Mouse (Mus musculus) midbrain, embryonic 10.5 days (tissue): ENCODE data around the gene Sergef. TPM values are rescaled to one million over a fixed set of nuclear protein-coding genes. Genes with fewer than 3 reads are reported as not detected.
"Not testable (repeated sequence)": the region's sequence is repeated elsewhere in the genome, so short reads cannot be mapped to it uniquely, and the experiment has no call there.

Experiments used
- DNase-seq: peaks from one replicate; pipeline ENCODE4 v3.0.0-alpha.2; 2017; ENCODE audit warnings: low spot score
- H3K27ac ChIP-seq: fragments of 300-500 bp; sonication (generic); replicated peaks from 2 replicates; pipeline ENCODE4 v1.5.1; 2016; ENCODE audit warnings: mild to moderate bottlenecking
- H3K27me3 ChIP-seq: fragments of 300-500 bp; sonication (generic); 2 replicates; pipeline ENCODE4 v1.6.1; 2016; ENCODE audit warnings: low read depth, mild to moderate bottlenecking; ENCODE audit not compliant: poor library complexity, severe bottlenecking
- H3K36me3 ChIP-seq: fragments of 300-500 bp; sonication (generic); 2 replicates; pipeline ENCODE4 v1.6.1; 2016; ENCODE audit warnings: mild to moderate bottlenecking, moderate library complexity
- H3K4me1 ChIP-seq: fragments of 300-500 bp; sonication (generic); 2 replicates; pipeline ENCODE4 v1.6.1; 2016
- H3K4me3 ChIP-seq: fragments of 300-500 bp; sonication (generic); 2 replicates; pipeline ENCODE4 v1.5.1; 2016; ENCODE audit warnings: mild to moderate bottlenecking, moderate library complexity
- H3K9me3 ChIP-seq: fragments of 300-500 bp; sonication (generic); replicated peaks from 2 replicates; pipeline ENCODE4 v1.6.1; 2016; ENCODE audit warnings: mild to moderate bottlenecking
- WGBS: fragments of 180-500 bp; shearing (Covaris S2); methylation state at CpG from one replicate; pipeline ENCODE4 v1.1.7; 2016; 5-methylcytosine and 5-hydroxymethylcytosine counted together
- polyA plus RNA-seq: library from polyadenylated mRNA; unstranded; fragments of >200 nt; fragmentation: Nextera tagmentation; extraction: Ambion mirVana; gene quantifications from 2 replicates; pipeline ENCODE4 v1.2.1, GENCODE M21; 2016

Gene Sergef
- polyA plus RNA-seq, 1 experiment from 2014 or later = 17.6 TPM

DNA sequence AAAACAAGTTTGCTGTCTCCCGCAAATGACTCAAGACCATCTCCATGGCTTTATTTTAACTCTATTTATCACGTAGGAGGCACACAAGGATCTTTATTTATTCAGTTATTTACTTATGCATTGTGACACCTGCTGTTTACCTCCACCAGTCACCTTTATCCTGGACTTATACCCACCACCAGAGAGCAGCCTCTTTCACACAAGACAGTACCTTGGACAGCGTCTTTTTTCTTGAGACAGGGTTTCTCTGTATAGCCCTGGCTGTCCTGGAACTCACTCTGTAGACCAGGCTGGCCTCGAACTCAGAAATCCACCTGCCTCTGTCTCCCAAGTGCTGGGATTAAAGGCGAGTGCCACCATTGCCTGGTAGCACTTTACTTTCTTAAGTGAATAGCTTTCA, 10.6 kb upstream of the Sergef start:
- WGBS = 49% methylated on average over 5 of the region's 5 CpGs
- H3K36me3 ChIP-seq = not testable (repeated sequence)

GRCm38 (mm10) chr7:46648431-46649140, 9.0 kb upstream of the Sergef start:
- DNase-seq = no peak
- no peaks in the 10 kb centered on the region for H3K4me1 ChIP-seq
- no peak overlapping the region for H3K4me3 ChIP-seq
- H3K27me3 ChIP-seq = no peaks in the 10 kb centered on the region
- H3K9me3 ChIP-seq = no peaks in the 10 kb centered on the region
- H3K27ac ChIP-seq = no peak overlapping the region
- 77% methylated on average over 4 of the region's 4 CpGs for WGBS
- no peaks in the 10 kb centered on the region for H3K36me3 ChIP-seq

More for the DNA sequence above, 10.6 kb upstream of the Sergef start:
- not testable (repeated sequence) for DNase-seq, H3K27me3 ChIP-seq, H3K4me3 ChIP-seq, H3K4me1 ChIP-seq, H3K27ac ChIP-seq, H3K9me3 ChIP-seq

GRCm38 (mm10) chr7:46643172-46643571, 3.6 kb upstream of the Sergef start:
- WGBS = 78% methylated on average over 1 of the region's 1 CpGs
- no peak overlapping the region for H3K27ac ChIP-seq
- no peak overlapping the region for H3K4me3 ChIP-seq
- DNase-seq = no peak
- no peaks in the 10 kb centered on the region for H3K36me3 ChIP-seq
- no peaks in the 10 kb centered on the region for H3K9me3 ChIP-seq
- peaks cover 21% of the 10 kb centered on the region for H3K27me3 ChIP-seq
- H3K4me1 ChIP-seq = peaks cover 22% of the 10 kb centered on the region

DNA sequence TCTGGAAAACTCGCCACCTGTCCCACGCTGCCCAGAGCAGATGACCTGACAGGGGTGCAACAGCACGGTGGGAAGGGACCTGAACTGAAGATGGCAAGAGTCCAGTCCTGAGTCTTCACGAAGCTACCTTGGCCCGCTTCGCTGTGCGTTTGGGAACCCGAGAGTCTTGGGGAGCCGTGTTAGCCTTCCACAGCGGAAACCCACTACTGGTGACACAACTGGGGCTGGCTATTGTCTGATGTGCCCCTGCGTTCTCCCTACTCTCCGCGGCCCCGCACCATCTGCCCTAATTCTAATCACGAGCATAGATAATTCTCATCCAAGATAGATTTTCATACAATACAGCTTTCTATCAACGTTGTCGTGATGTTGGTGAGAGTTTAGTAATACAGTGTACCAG, 455 bp upstream of the Sergef start:
- Histone ChIP-seq H3K4me3 (peak overlapping the region; percentile 82), H3K36me3 (no peaks in the 10 kb centered on the region), H3K27ac (peak overlapping the region; percentile 89), H3K9me3 (no peaks in the 10 kb centered on the region), H3K4me1 (peaks cover 25% of the 10 kb centered on the region), H3K27me3 (peaks cover 22% of the 10 kb centered on the region)
- 21% methylated on average over 17 of the region's 17 CpGs for WGBS
- no peak for DNase-seq

DNA sequence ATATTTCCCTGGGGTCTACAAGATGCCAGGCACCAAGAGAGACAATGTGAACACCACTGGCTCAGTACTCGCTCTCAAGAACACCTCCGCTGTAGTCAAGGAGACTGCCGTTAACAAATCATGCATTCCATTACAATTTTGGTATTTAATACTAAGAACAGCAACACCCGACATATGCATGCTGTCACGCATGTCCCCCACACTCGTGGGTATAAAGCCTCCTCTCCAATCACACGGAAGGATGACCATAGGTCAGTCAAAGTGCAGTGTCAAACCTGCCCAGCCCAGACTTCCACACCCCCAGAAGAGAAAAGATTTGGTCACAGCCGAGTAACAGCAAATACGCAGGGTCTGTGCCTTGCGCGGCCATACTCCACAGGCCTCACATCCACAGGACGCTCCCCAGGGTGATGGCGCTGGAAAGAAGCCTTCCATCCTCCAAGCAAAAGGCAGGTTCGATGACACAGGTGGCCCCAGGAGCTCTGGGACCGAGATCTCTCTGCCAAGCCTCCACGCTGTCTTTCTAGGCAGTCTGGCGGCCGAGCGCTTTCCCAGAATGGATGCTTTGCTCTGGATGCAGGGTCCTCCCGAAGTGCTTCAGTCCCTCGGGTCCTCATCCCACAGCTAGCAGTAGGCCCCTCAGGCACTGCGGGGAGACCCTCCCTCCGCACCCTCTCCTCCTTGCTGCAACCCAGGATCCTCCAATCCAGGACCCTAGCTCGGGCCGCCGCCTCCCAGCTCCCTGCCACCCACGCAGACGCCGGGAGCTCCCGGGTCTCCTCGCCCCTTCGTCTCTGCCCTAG, 517 bp downstream of the Sergef start:
- Histone ChIP-seq H3K4me1 (peaks cover 25% of the 10 kb centered on the region), H3K27me3 (peaks cover 22% of the 10 kb centered on the region), H3K9me3 (no peaks in the 10 kb centered on the region), H3K27ac (peak overlapping the region; percentile 89), H3K36me3 (0 out of 2 replicates have a peak, but pooled peaks cover 5% of the 10 kb centered on the region), H3K4me3 (peak overlapping the region; percentile 82)
- 12% methylated on average over 32 of the region's 32 CpGs for WGBS
- DNase-seq = no peak

GRCm38 (mm10) chr7:46628375-46628975, 11.1 kb downstream of the Sergef start:
- Histone ChIP-seq H3K27ac (no peak overlapping the region), H3K4me1 (peaks cover 2% of the 10 kb centered on the region; the same call in 1 of the 2 replicates), H3K9me3 (no peaks in the 10 kb centered on the region), H3K36me3 (peaks cover 39% of the 10 kb centered on the region), H3K4me3 (no peak overlapping the region), H3K27me3 (no peaks in the 10 kb centered on the region)
- 67% methylated on average over 8 of the region's 8 CpGs for WGBS
- no peak for DNase-seq

GRCm38 (mm10) chr7:46623979-46624378, 15.6 kb downstream of the Sergef start:
- Histone ChIP-seq H3K4me3 (no peak overlapping the region), H3K9me3 (no peaks in the 10 kb centered on the region), H3K27ac (peak overlapping the region; percentile 52; the same call in 1 of the 2 replicates), H3K27me3 (no peaks in the 10 kb centered on the region), H3K36me3 (peaks cover 35% of the 10 kb centered on the region), H3K4me1 (peaks cover under 1% of the 10 kb centered on the region; the same call in 1 of the 2 replicates)
- 52% methylated on average over 2 of the region's 3 CpGs for WGBS
- DNase-seq = no peak

GRCm38 (mm10) chr7:46618416-46619110, 21.0 kb downstream of the Sergef start:
- 93% methylated on average over 23 of the region's 23 CpGs for WGBS
- H3K9me3 ChIP-seq = no peaks in the 10 kb centered on the region
- DNase-seq = no peak
- no peak overlapping the region for H3K4me3 ChIP-seq
- no peak overlapping the region for H3K27ac ChIP-seq
- H3K27me3 ChIP-seq = no peaks in the 10 kb centered on the region
- H3K36me3 ChIP-seq = peaks cover 45% of the 10 kb centered on the region
- H3K4me1 ChIP-seq = no peaks in the 10 kb centered on the region

- H3K4me1 ChIP-seq = no peaks in the 10 kb centered on the region
- no peak overlapping the region for H3K27ac ChIP-seq
- H3K9me3 ChIP-seq = no peaks in the 10 kb centered on the region
- H3K27me3 ChIP-seq = no peaks in the 10 kb centered on the region
- peaks cover 58% of the 10 kb centered on the region for H3K36me3 ChIP-seq
- 93% methylated on average over 7 of the region's 7 CpGs for WGBS
- no peak for DNase-seq
- no peak overlapping the region for H3K4me3 ChIP-seq
These were observed 23.1 kb downstream of the Sergef start for GRCm38 (mm10) chr7:46616429-46617005.

DNA sequence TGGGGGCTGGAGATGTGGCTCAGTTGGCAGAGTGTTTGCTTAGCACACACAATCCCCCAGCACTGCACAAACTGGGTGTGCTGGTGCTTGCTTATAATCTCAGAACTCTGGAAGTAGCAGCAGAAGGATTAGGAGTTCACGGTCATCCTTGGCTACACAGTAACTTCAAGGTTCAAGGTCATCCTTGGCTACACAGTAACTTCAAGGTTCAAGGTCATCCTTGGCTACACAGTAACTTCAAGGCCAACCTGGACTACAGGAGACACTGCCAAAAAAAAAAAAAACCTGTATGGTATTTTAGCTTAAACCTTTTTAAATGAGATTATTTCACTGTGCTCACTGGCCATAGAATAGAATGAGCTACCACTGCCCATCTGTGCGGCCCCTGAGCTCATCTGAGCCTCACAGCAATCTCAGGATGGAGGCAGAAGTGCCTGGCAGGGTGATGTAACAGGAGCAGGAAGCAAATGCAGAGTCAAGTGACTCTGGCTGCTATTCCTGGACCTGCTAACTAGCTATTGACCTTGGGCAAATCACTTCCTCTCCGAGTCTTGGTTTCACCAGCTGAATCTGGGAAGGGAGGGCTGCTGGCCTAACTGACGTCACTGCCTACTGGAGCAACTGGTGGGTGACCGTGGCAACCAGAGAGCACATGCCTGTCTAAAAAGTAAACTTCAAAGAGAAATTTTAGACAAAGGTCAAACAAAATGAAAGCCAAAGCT, 24.2 kb downstream of the Sergef start:
- H3K4me3 ChIP-seq = no peak overlapping the region
- no peaks in the 10 kb centered on the region for H3K9me3 ChIP-seq
- WGBS = 82% methylated on average over 5 of the region's 5 CpGs
- no peak overlapping the region for H3K27ac ChIP-seq
- no peak for DNase-seq
- peaks cover 47% of the 10 kb centered on the region for H3K36me3 ChIP-seq
- no peaks in the 10 kb centered on the region for H3K4me1 ChIP-seq
- no peaks in the 10 kb centered on the region for H3K27me3 ChIP-seq

DNA sequence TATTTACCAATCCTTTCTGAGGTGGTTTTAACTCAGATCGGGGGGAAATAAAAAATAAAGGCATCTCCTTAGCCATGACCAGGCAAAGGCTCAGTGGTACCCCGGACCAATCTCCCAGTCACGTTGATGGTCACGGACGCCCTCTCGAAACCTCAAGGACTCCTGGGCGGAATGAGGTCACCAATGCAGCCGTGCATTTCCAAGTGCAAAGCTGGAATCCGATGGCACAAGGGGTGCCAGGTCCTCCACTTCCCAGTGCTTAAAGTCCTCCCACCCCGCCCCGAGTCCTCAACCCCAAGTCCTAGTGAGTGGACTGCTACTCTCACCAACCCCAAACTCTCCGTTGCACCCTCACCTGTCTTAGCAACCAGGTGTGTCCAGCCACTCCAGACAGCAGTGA, 25.3 kb downstream of the Sergef start:
- WGBS = 95% methylated on average over 12 of the region's 12 CpGs
- no peak for DNase-seq
- Histone ChIP-seq H3K4me1 (no peaks in the 10 kb centered on the region), H3K27ac (no peak overlapping the region), H3K4me3 (no peak overlapping the region), H3K36me3 (peaks cover 36% of the 10 kb centered on the region), H3K9me3 (no peaks in the 10 kb centered on the region), H3K27me3 (no peaks in the 10 kb centered on the region)

DNA sequence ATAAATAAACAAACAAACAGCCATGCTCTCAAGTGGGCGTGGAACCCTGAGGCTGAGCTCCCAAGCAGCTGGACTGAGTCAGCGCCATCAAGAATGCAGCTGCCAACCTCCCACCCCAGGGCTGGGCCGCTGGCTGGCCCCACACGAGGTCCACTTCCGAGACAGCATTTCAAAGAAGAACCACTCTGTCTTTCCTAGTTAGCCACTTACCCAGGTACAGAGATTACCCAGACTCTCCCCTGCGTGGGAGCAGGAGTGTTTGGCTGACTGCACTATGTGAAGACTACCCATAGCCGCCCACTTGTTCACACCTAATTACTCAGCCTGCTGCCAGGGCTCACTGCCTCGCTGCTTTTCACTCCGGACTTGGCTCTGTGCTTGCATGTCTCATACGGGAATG, 26.5 kb downstream of the Sergef start:
- no peak overlapping the region for H3K27ac ChIP-seq
- 90% methylated on average over 10 of the region's 10 CpGs for WGBS
- H3K27me3 ChIP-seq = no peaks in the 10 kb centered on the region
- H3K9me3 ChIP-seq = no peaks in the 10 kb centered on the region
- no peaks in the 10 kb centered on the region for H3K4me1 ChIP-seq
- DNase-seq = no peak
- H3K36me3 ChIP-seq = peaks cover 27% of the 10 kb centered on the region
- H3K4me3 ChIP-seq = no peak overlapping the region
